19 mouse cellular contexts compared by ENCODE assay signal in the genomic region with DNA sequence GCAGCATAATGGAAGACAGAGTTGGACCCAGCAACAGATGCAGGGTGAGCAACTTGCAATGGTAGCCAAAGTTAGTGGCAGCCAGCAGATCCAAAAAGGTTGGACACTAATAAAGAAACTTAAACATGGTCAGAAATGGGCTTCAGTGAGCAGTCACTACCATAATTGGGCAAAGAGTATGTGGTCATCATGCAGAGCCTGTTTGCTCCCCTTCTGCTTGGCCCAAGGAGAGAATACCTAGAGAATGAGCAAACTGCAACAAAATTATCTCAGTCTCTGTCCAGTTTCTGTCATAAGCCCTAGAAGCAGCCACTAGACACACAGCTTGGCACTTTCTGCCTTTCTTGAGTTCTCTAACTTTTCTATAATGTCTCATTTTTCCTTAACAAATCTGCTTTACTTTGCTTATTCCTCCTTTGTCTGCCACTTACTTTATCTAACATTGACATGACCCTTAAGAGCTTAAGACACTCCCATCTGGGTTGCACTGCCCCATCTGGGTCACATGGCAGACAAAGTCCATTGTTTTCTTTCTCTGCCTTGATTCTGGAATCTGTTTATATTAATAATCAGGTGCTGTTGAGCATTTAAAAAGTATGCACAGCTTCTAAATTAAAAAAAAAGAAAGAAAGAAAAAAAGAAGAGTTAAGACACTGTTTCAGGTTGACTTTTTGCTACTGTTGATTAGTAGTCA. TPM values are rescaled to one million over a fixed set of nuclear protein-coding genes. Genes with fewer than 3 reads are reported as not detected.
A peak's percentile ranks its signal among the peaks of the same experiment; 100 is the strongest.
DNase-seq lines count a peak whose midpoint lies in the region; ATAC-seq and TF ChIP-seq lines count a peak whose summit lies in the region.
"Had no signal": no experiment of that assay in that cellular context is flagged by ENCODE, and none has a peak within 500 bp of the region (broad histone marks: within the 10 kb centered on the region; RNA-seq: fewer than 3 reads in every experiment).

No protein-coding gene starts in this region.

- H3K27me3 ChIP-seq in heart, embryonic 16.5 days (ENCODE audit: control insufficient read depth, insufficient read depth, low read length), result no peaks in the 10 kb centered on the region
- no peaks in the 10 kb centered on the region for H3K27me3 ChIP-seq in heart, embryonic 12.5 days (replicated peaks)
- H3K27me3 ChIP-seq in liver, adult 2 months (ENCODE audit: control insufficient read depth, insufficient read depth, low read length), result no peaks in the 10 kb centered on the region
- H3K27me3 ChIP-seq in liver, embryonic 12.5 days (replicated peaks), result no peaks in the 10 kb centered on the region
- H3K27me3 ChIP-seq in stomach, embryonic 16.5 days (ENCODE audit: control insufficient read depth, insufficient read depth, low read length), result no peaks in the 10 kb centered on the region
- no peaks in the 10 kb centered on the region for H3K27me3 ChIP-seq in forebrain, embryonic 10.5 days (ENCODE audit: poor library complexity, severe bottlenecking)
- H3K27me3 ChIP-seq: heart, embryonic 13.5 days; hindbrain, embryonic 12.5 days; liver, embryonic 13.5 days; neural tube, embryonic 12.5 days had no signal

- H3K4me2 ChIP-seq in heart, embryonic 16.5 days (ENCODE audit: low read depth, low read length), result no peak overlapping the region
- no peak overlapping the region for H3K4me2 ChIP-seq in heart, embryonic 12.5 days
- H3K4me2 ChIP-seq in liver, embryonic 12.5 days, result no peak overlapping the region
- no peak overlapping the region for H3K4me2 ChIP-seq in stomach, embryonic 16.5 days (ENCODE audit: low read depth, low read length)
- H3K4me2 ChIP-seq: heart, embryonic 13.5 days; hindbrain, embryonic 12.5 days; liver, embryonic 13.5 days; neural tube, embryonic 12.5 days had no signal

- H3K36me3 ChIP-seq in heart, embryonic 16.5 days (ENCODE audit: control insufficient read depth, insufficient read depth), result no peaks in the 10 kb centered on the region
- H3K36me3 ChIP-seq in heart, embryonic 12.5 days, result peaks cover 7% of the 10 kb centered on the region; the same call in 1 of the 2 replicates
- no peaks in the 10 kb centered on the region for H3K36me3 ChIP-seq in liver, adult 2 months (ENCODE audit: control insufficient read depth, insufficient read depth, low read length)
- peaks cover 50% of the 10 kb centered on the region for H3K36me3 ChIP-seq in liver, embryonic 12.5 days
- no peaks in the 10 kb centered on the region for H3K36me3 ChIP-seq in stomach, embryonic 16.5 days (ENCODE audit: control insufficient read depth, insufficient read depth, low read length)
- H3K36me3 ChIP-seq in forebrain, embryonic 10.5 days (replicated peaks), result peaks cover 16% of the 10 kb centered on the region
- H3K36me3 ChIP-seq: hindbrain, embryonic 12.5 days; neural tube, embryonic 12.5 days had no signal

- peak overlapping the region; percentile 51; the same call in 1 of the 2 replicates for H3K27ac ChIP-seq in heart, embryonic 16.5 days (ENCODE audit: low read length)
- H3K27ac ChIP-seq in heart, embryonic 12.5 days (ENCODE audit: poor library complexity, severe bottlenecking), result no peak overlapping the region
- H3K27ac ChIP-seq in liver, adult 2 months (replicated peaks; ENCODE audit: insufficient read depth, low read depth, low read length), result no peak overlapping the region
- no peak overlapping the region for H3K27ac ChIP-seq in liver, embryonic 12.5 days
- H3K27ac ChIP-seq in stomach, embryonic 16.5 days (ENCODE audit: low read length), result peak overlapping the region; percentile 10; the same call in 1 of the 2 replicates
- no peak overlapping the region for H3K27ac ChIP-seq in forebrain, embryonic 10.5 days
- no peak overlapping the region; the same call in 1 of the 2 replicates for H3K27ac ChIP-seq in layer of hippocampus, adult 2 months
- H3K27ac ChIP-seq: hindbrain, embryonic 12.5 days; limb, embryonic 10.5 days; liver, embryonic 13.5 days; midbrain, embryonic 10.5 days; neural tube, embryonic 12.5 days had no signal

- no peak for ATAC-seq in heart, embryonic 16.5 days (replicated peaks; ENCODE audit: extremely low read depth, insufficient read depth, low FRiP score)
- no peak for ATAC-seq in heart, embryonic 12.5 days (ENCODE audit: insufficient number of reproducible peaks, low FRiP score)
- ATAC-seq in liver, embryonic 12.5 days, result no peak
- no peak for ATAC-seq in stomach, embryonic 16.5 days (ENCODE audit: insufficient read depth, low FRiP score)
- ATAC-seq: inflammation-experienced regulatory T-cells, adult 6 months had no signal

- no peak for TF ChIP-seq CTCF in liver, adult 2 months (IDR thresholded peaks at IDR 0.05; ENCODE audit: low read depth, low read length)
- TF ChIP-seq CTCF in layer of hippocampus, adult 2 months (conservative IDR thresholded peaks at IDR 0.05), result no peak

- no peak overlapping the region for H3K4me3 ChIP-seq in heart, embryonic 16.5 days (ENCODE audit: low read length)
- H3K4me3 ChIP-seq in heart, embryonic 12.5 days, result no peak overlapping the region
- H3K4me3 ChIP-seq in liver, adult 2 months (ENCODE audit: insufficient read depth, low read depth, low read length), result no peak overlapping the region
- no peak overlapping the region for H3K4me3 ChIP-seq in liver, embryonic 12.5 days
- H3K4me3 ChIP-seq in stomach, embryonic 16.5 days (replicated peaks; ENCODE audit: low read length), result no peak overlapping the region
- H3K4me3 ChIP-seq in forebrain, embryonic 10.5 days, result no peak overlapping the region
- H3K4me3 ChIP-seq in layer of hippocampus, adult 2 months, result no peak overlapping the region
- H3K4me3 ChIP-seq: heart, embryonic 13.5 days; hindbrain, embryonic 12.5 days; limb, embryonic 10.5 days; liver, embryonic 13.5 days; midbrain, embryonic 10.5 days; neural tube, embryonic 12.5 days had no signal

- H3K9me3 ChIP-seq in heart, embryonic 16.5 days (replicated peaks; ENCODE audit: control insufficient read depth, low read length), result no peaks in the 10 kb centered on the region
- no peaks in the 10 kb centered on the region for H3K9me3 ChIP-seq in heart, embryonic 12.5 days (replicated peaks)
- H3K9me3 ChIP-seq in liver, embryonic 12.5 days (replicated peaks), result no peaks in the 10 kb centered on the region
- H3K9me3 ChIP-seq in stomach, embryonic 16.5 days (replicated peaks; ENCODE audit: control insufficient read depth, low read length), result no peaks in the 10 kb centered on the region
- no peaks in the 10 kb centered on the region for H3K9me3 ChIP-seq in forebrain, embryonic 10.5 days
- H3K9me3 ChIP-seq: heart, embryonic 13.5 days; hindbrain, embryonic 12.5 days; limb, embryonic 10.5 days; liver, embryonic 13.5 days; midbrain, embryonic 10.5 days; neural tube, embryonic 12.5 days had no signal

- DNase-seq in liver, adult 2 months (ENCODE audit: extremely low read depth, low read depth, low spot score), result peak; percentile 70
- peak; percentile 24 for DNase-seq in adipocyte (ENCODE audit: low spot score)
- DNase-seq in forebrain, embryonic 10.5 days (ENCODE audit: extremely low spot score, low spot score), result no peak
- DNase-seq in layer of hippocampus, adult 2 months (ENCODE audit: low spot score in 2 of 2), result no peak
- DNase-seq: B cell, adult 2 months; cerebellum, adult 9-11 months; gastrocnemius, postnatal 10 days; liver, embryonic 13.5 days; lung, postnatal 14 days had no signal

- no peak for TF ChIP-seq POLR2A in liver, adult 2 months (IDR thresholded peaks at IDR 0.05; ENCODE audit: extremely low read depth, insufficient read depth, low read length)

- no peak overlapping the region for H3K9ac ChIP-seq in heart, embryonic 16.5 days (ENCODE audit: low read length)
- H3K9ac ChIP-seq in heart, embryonic 12.5 days, result no peak overlapping the region
- no peak overlapping the region for H3K9ac ChIP-seq in liver, adult 2 months (ENCODE audit: low read depth, low read length)
- no peak overlapping the region for H3K9ac ChIP-seq in liver, embryonic 12.5 days
- H3K9ac ChIP-seq in stomach, embryonic 16.5 days (ENCODE audit: low read length), result no peak overlapping the region
- H3K9ac ChIP-seq: heart, embryonic 13.5 days; hindbrain, embryonic 12.5 days; liver, embryonic 13.5 days; neural tube, embryonic 12.5 days had no signal

- H3K79me2 ChIP-seq in liver, adult 2 months (ENCODE audit: control insufficient read depth, insufficient read depth, low read length), result no peaks in the 10 kb centered on the region

- peaks cover 3% of the 10 kb centered on the region; the same call in 1 of the 2 replicates for H3K4me1 ChIP-seq in heart, embryonic 16.5 days (ENCODE audit: control insufficient read depth, insufficient read depth, low read length)
- H3K4me1 ChIP-seq in heart, embryonic 12.5 days (replicated peaks), result no peaks in the 10 kb centered on the region; the same call in 1 of the 2 replicates
- no peaks in the 10 kb centered on the region; the same call in 1 of the 2 replicates for H3K4me1 ChIP-seq in liver, adult 2 months (ENCODE audit: control insufficient read depth, insufficient read depth, low read length)
- peaks cover 25% of the 10 kb centered on the region for H3K4me1 ChIP-seq in liver, embryonic 12.5 days
- H3K4me1 ChIP-seq in stomach, embryonic 16.5 days (ENCODE audit: control insufficient read depth, insufficient read depth, low read length), result peaks cover 3% of the 10 kb centered on the region; the same call in 1 of the 2 replicates
- no peaks in the 10 kb centered on the region for H3K4me1 ChIP-seq in forebrain, embryonic 10.5 days
- H3K4me1 ChIP-seq: hindbrain, embryonic 12.5 days; limb, embryonic 10.5 days; midbrain, embryonic 10.5 days; neural tube, embryonic 12.5 days had no signal

RNA-seq across cellular contexts. Expression of a gene that starts 8.8 kb away (rescaled TPM):
- 25.5 and 28.1 TPM in 2 replicates for polyA plus RNA-seq in heart, embryonic 16.5 days (2015; fragmentation: Nextera tagmentation; extraction: Ambion mirVana)
- 26.4 and 27.9 TPM in 2 replicates for polyA plus RNA-seq in heart, embryonic 12.5 days (2016; fragmentation: Nextera tagmentation; extraction: Ambion mirVana)
- total RNA-seq in liver, adult 2 months (2014; rRNA removed), result 0.55 and 1.3 TPM in 2 replicates
- polyA plus RNA-seq in liver, adult 2 months (2012; rRNA removed), result 0.12 TPM in 1 of 2 replicates, not detected in the other
- polyA plus RNA-seq in liver, embryonic 12.5 days (2016; fragmentation: Nextera tagmentation; extraction: Ambion mirVana), result 30.2 and 33.4 TPM in 2 replicates
- polyA plus RNA-seq in stomach, embryonic 16.5 days (2015; fragmentation: Nextera tagmentation; extraction: Ambion mirVana), result 22.7 and 23.4 TPM in 2 replicates
- 36.4 and 37.1 TPM in 2 replicates for polyA plus RNA-seq in forebrain, embryonic 10.5 days (2016; fragmentation: Nextera tagmentation; extraction: Ambion mirVana)
- total RNA-seq in layer of hippocampus, adult 2 months (2021), result 1 to 10 TPM; 1.7 TPM

RNA-seq across cellular contexts. Expression of a gene that starts 9.1 kb away (rescaled TPM):
- polyA plus RNA-seq in heart, embryonic 16.5 days (2015; fragmentation: Nextera tagmentation; extraction: Ambion mirVana), result 11.5 TPM in 2 replicates
- polyA plus RNA-seq in heart, embryonic 12.5 days (2016; fragmentation: Nextera tagmentation; extraction: Ambion mirVana), result 14.4 and 16.3 TPM in 2 replicates
- 5.1 and 6.5 TPM in 2 replicates for total RNA-seq in liver, adult 2 months (2014; rRNA removed)
- 0.70 and 1.1 TPM in 2 replicates for polyA plus RNA-seq in liver, adult 2 months (2012; rRNA removed)
- polyA plus RNA-seq in liver, embryonic 12.5 days (2016; fragmentation: Nextera tagmentation; extraction: Ambion mirVana), result 19.0 and 19.7 TPM in 2 replicates
- polyA plus RNA-seq in stomach, embryonic 16.5 days (2015; fragmentation: Nextera tagmentation; extraction: Ambion mirVana), result 10.1 and 13.2 TPM in 2 replicates
- polyA plus RNA-seq in forebrain, embryonic 10.5 days (2016; fragmentation: Nextera tagmentation; extraction: Ambion mirVana), result 23.1 and 25.9 TPM in 2 replicates
- total RNA-seq in layer of hippocampus, adult 2 months (2021), result 10 to 100 TPM; 28.4 to 28.5 TPM

RNA-seq across cellular contexts. Expression of a gene that starts 36.0 kb away (rescaled TPM):
- polyA plus RNA-seq in heart, embryonic 16.5 days (2015; fragmentation: Nextera tagmentation; extraction: Ambion mirVana), result 49.8 and 53.8 TPM in 2 replicates
- polyA plus RNA-seq in heart, embryonic 12.5 days (2016; fragmentation: Nextera tagmentation; extraction: Ambion mirVana), result 10.3 and 10.6 TPM in 2 replicates
- total RNA-seq in liver, adult 2 months (2014; rRNA removed), result 1.9 and 2.4 TPM in 2 replicates
- 0.23 and 0.47 TPM in 2 replicates for polyA plus RNA-seq in liver, adult 2 months (2012; rRNA removed)
- 2.0 and 2.7 TPM in 2 replicates for polyA plus RNA-seq in liver, embryonic 12.5 days (2016; fragmentation: Nextera tagmentation; extraction: Ambion mirVana)
- polyA plus RNA-seq in stomach, embryonic 16.5 days (2015; fragmentation: Nextera tagmentation; extraction: Ambion mirVana), result 148 and 154 TPM in 2 replicates
- 1.7 and 2.6 TPM in 2 replicates for polyA plus RNA-seq in forebrain, embryonic 10.5 days (2016; fragmentation: Nextera tagmentation; extraction: Ambion mirVana)
- total RNA-seq in layer of hippocampus, adult 2 months (2021), result 1 to 10 TPM; 5.3 to 6.1 TPM

RNA-seq across cellular contexts. Expression of a gene that starts 38.1 kb away (rescaled TPM):
- 49.1 and 52.6 TPM in 2 replicates for polyA plus RNA-seq in heart, embryonic 16.5 days (2015; fragmentation: Nextera tagmentation; extraction: Ambion mirVana)
- 67.8 and 68.2 TPM in 2 replicates for polyA plus RNA-seq in heart, embryonic 12.5 days (2016; fragmentation: Nextera tagmentation; extraction: Ambion mirVana)
- 15.9 and 22.4 TPM in 2 replicates for total RNA-seq in liver, adult 2 months (2014; rRNA removed)
- polyA plus RNA-seq in liver, adult 2 months (2012; rRNA removed), result 12.9 and 13.5 TPM in 2 replicates
- 94.1 and 94.9 TPM in 2 replicates for polyA plus RNA-seq in liver, embryonic 12.5 days (2016; fragmentation: Nextera tagmentation; extraction: Ambion mirVana)
- polyA plus RNA-seq in stomach, embryonic 16.5 days (2015; fragmentation: Nextera tagmentation; extraction: Ambion mirVana), result 75.8 and 78.1 TPM in 2 replicates
- polyA plus RNA-seq in forebrain, embryonic 10.5 days (2016; fragmentation: Nextera tagmentation; extraction: Ambion mirVana), result 120 and 125 TPM in 2 replicates
- total RNA-seq in layer of hippocampus, adult 2 months (2021), result 10 to 100 TPM; 60.1 to 66.9 TPM

Comparison
In these comparisons a context has a peak if more than half of its experiments do, and no peak if none do; other contexts are left out.
1. H3K27ac ChIP-seq: peak in heart, embryonic 16.5 days (single experiment) and stomach, embryonic 16.5 days (single experiment); none in heart, embryonic 12.5 days (single experiment), liver, adult 2 months (single experiment), liver, embryonic 12.5 days (single experiment), forebrain, embryonic 10.5 days (single experiment) and layer of hippocampus, adult 2 months (single experiment).
2. RNA of a gene that starts 8.8 kb away (polyA plus RNA-seq): 36.4 to 37.1 TPM in forebrain, embryonic 10.5 days, 30.2 to 33.4 TPM in liver, embryonic 12.5 days, 25.5 to 28.1 TPM in heart, embryonic 16.5 days, 26.4 to 27.9 TPM in heart, embryonic 12.5 days and 22.7 to 23.4 TPM in stomach, embryonic 16.5 days; 0.12 TPM in liver, adult 2 months; every median in the first group is over 10 times any median in the second.
3. DNase-seq: peak in liver, adult 2 months (single experiment) and adipocyte (single experiment); none in forebrain, embryonic 10.5 days (single experiment) and layer of hippocampus, adult 2 months (0 of 2).